In the genomic region with DNA sequence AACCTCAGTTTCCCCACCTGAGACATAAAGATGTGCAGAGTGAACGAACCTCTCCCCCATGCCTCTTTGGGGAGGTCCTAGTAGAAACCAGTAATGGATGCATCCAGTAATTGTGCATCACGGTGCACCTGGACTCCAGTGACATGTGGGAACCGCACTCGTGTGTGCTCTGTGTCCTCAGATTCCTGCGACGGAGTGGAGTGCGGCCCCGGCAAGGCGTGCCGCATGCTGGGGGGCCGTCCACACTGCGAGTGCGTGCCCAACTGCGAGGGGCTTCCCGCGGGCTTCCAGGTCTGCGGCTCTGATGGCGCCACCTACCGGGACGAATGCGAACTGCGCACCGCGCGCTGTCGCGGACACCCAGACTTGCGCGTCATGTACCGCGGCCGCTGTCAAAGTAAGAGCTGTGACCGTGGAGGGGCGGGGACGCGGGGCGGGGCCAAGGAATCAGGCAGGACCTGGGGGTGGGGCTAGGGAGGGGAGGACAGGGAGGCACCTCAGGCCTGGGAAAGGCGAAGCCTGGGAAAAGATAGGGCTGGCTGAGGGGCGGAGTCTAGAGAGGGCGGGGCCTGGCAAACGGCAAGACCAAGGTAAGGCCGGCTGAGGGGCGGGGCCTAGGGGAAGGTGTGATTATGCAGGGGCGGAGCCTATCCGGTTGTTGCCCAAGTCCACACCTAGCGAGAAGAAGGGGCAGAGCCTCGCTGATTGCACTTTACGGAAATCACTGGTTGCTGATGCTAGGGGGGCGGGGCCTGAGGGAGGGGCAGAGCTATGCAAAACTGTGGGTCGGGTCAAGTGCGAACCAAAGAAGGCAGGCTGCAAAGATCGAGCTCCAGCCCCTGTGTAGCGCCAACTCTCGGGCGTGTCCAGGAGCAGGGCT, we compare ENCODE assay signal across 8 mouse cellular contexts. TPM values are rescaled to one million over a fixed set of nuclear protein-coding genes. Genes with fewer than 3 reads are reported as not detected.
DNase-seq lines count a peak whose midpoint lies in the region; ATAC-seq lines count a peak whose summit lies in the region.

No protein-coding gene starts in this region.

- peak; percentile 69 for DNase-seq in MN1 (ENCODE audit: low spot score)
- peak; percentile 98 for DNase-seq in cerebellum, postnatal 10 days
- DNase-seq in frontal cortex, postnatal 10 days (ENCODE audit: low spot score in 2 of 2) = peak; percentile 94
- peak; percentile 96 to 97 for DNase-seq in layer of hippocampus, postnatal 14 days (ENCODE audit: low spot score in 2 of 2)
- DNase-seq in lung, postnatal 14 days = peak; percentile 96
- DNase-seq in retina, adult 2 months (ENCODE audit: low read depth, low spot score) = peak; percentile 97
- peak; percentile 92 to 94 for DNase-seq in thymus, postnatal 36 days

- peak; percentile 89 for ATAC-seq in hindbrain, embryonic 12.5 days (ENCODE audit: low FRiP score)

- H3K4me1 ChIP-seq in hindbrain, embryonic 12.5 days = peaks cover 34% of the 10 kb centered on the region

- H3K27ac ChIP-seq in hindbrain, embryonic 12.5 days = no peak overlapping the region

- no peaks in the 10 kb centered on the region for H3K36me3 ChIP-seq in hindbrain, embryonic 12.5 days

- no peaks in the 10 kb centered on the region; the same call in 1 of the 2 replicates for H3K9me3 ChIP-seq in hindbrain, embryonic 12.5 days (replicated peaks)

- WGBS in hindbrain, embryonic 12.5 days = 1% methylated on average over 52 of the region's 55 CpGs

- peaks cover 80% of the 10 kb centered on the region for H3K27me3 ChIP-seq in hindbrain, embryonic 12.5 days

- peak overlapping the region; percentile 50; the same call in 1 of the 2 replicates for H3K9ac ChIP-seq in hindbrain, embryonic 12.5 days

- peak overlapping the region; percentile 36 for H3K4me3 ChIP-seq in hindbrain, embryonic 12.5 days

- peak overlapping the region; percentile 67 for H3K4me2 ChIP-seq in hindbrain, embryonic 12.5 days (replicated peaks)

RNA-seq across cellular contexts. Expression of a gene that starts 3.0 kb away (rescaled TPM):
- polyA plus RNA-seq in hindbrain, embryonic 12.5 days (2016; fragmentation: Nextera tagmentation; extraction: Ambion mirVana) = 2.3 and 2.7 TPM in 2 replicates
- 1 to 10 TPM; 1.2 to 2.4 TPM for total RNA-seq in layer of hippocampus, postnatal 14 days (2021)

RNA-seq across cellular contexts. Expression of a gene that starts 10.7 kb away (rescaled TPM):
- 0.23 and 0.30 TPM in 2 replicates for polyA plus RNA-seq in hindbrain, embryonic 12.5 days (2016; fragmentation: Nextera tagmentation; extraction: Ambion mirVana)
- total RNA-seq in layer of hippocampus, postnatal 14 days (2021) = under 1 TPM in 1 of 2 experiments, not detected in 1; 0.16 TPM

RNA-seq across cellular contexts. Expression of a gene that starts 13.3 kb away (rescaled TPM):
- polyA plus RNA-seq in hindbrain, embryonic 12.5 days (2016; fragmentation: Nextera tagmentation; extraction: Ambion mirVana) = 103 and 108 TPM in 2 replicates
- 10 to 100 TPM; 86.1 to 90.5 TPM for total RNA-seq in layer of hippocampus, postnatal 14 days (2021)

RNA-seq across cellular contexts. Expression of a gene that starts 13.3 kb away (rescaled TPM):
- 189 and 198 TPM in 2 replicates for polyA plus RNA-seq in hindbrain, embryonic 12.5 days (2016; fragmentation: Nextera tagmentation; extraction: Ambion mirVana)
- 100 to 1,000 TPM; 356 to 379 TPM for total RNA-seq in layer of hippocampus, postnatal 14 days (2021)

RNA-seq across cellular contexts. Expression of a gene that starts 25.1 kb away (rescaled TPM):
- polyA plus RNA-seq in hindbrain, embryonic 12.5 days (2016; fragmentation: Nextera tagmentation; extraction: Ambion mirVana) = 0.42 and 0.72 TPM in 2 replicates
- 1 to 10 TPM in 1 of 2 experiments, under 1 TPM in 1; 0.88 to 1.7 TPM for total RNA-seq in layer of hippocampus, postnatal 14 days (2021)
